Mouse (Mus musculus) neural tube, embryonic 14.5 days (tissue): Measurements from ENCODE around the gene Rassf5. TPM values are rescaled to one million over a fixed set of nuclear protein-coding genes. Genes with fewer than 3 reads are reported as not detected.

Experiments
- ATAC-seq: fragments of 200-750 bp; cut with Nextera tagmentation; 2 replicates; pipeline ENCODE4 v1.8.0; 2017; ENCODE audit warnings: low read depth, mild to moderate bottlenecking, moderate TSS enrichment, moderate library complexity
- H3K27ac ChIP-seq: fragments of 300-500 bp; sonication (generic); 2 replicates; pipeline ENCODE4 v1.5.1; 2014; ENCODE audit warnings: low read depth, mild to moderate bottlenecking, control low read depth, low read length, moderate library complexity, mixed read lengths
- H3K27me3 ChIP-seq: fragments of 300-500 bp; sonication (generic); 2 replicates; pipeline ENCODE4 v1.6.1; 2014; ENCODE audit warnings: low read length; ENCODE audit not compliant: control insufficient read depth, insufficient read depth
- H3K36me3 ChIP-seq: fragments of 300-500 bp; sonication (generic); 2 replicates; pipeline ENCODE4 v1.6.1; 2014; ENCODE audit warnings: low read length, mixed read lengths; ENCODE audit not compliant: control insufficient read depth, insufficient read depth
- H3K4me1 ChIP-seq: fragments of 300-500 bp; sonication (generic); 2 replicates; pipeline ENCODE4 v1.6.1; 2014; ENCODE audit warnings: low read length; ENCODE audit not compliant: control insufficient read depth, insufficient read depth
- H3K4me2 ChIP-seq: fragments of 300-500 bp; sonication (generic); 2 replicates; pipeline ENCODE4 v1.6.1; 2014; ENCODE audit warnings: mild to moderate bottlenecking, low read depth, low read length, control low read depth
- H3K4me3 ChIP-seq: fragments of 300-500 bp; sonication (generic); 2 replicates; pipeline ENCODE4 v1.5.1; 2014; ENCODE audit warnings: low read depth, low read length, control low read depth, mixed read lengths
- H3K9ac ChIP-seq: fragments of 300-500 bp; sonication (generic); replicated peaks from 2 replicates; pipeline ENCODE4 v1.6.1; 2014; ENCODE audit warnings: low read depth, mild to moderate bottlenecking, control low read depth, low read length, mixed read lengths
- H3K9me3 ChIP-seq: fragments of 300-500 bp; sonication (generic); 2 replicates; pipeline ENCODE4 v1.6.1; 2016; ENCODE audit warnings: low read length; ENCODE audit not compliant: control insufficient read depth
- WGBS: fragments of 180-500 bp; shearing (Covaris S2); extraction: QIAGEN DNeasy Blood & Tissue Kit; methylation state at CpG from one replicate; pipeline ENCODE4 v1.1.7; 2014; 5-methylcytosine and 5-hydroxymethylcytosine counted together
- polyA plus RNA-seq: library from polyadenylated mRNA; unstranded; fragments of >200 nt; fragmentation: Nextera tagmentation; extraction: Ambion mirVana; gene quantifications from 2 replicates; pipeline ENCODE4 v1.2.1, GENCODE M21; 2014

Gene Rassf5
- polyA plus RNA-seq, 1 experiment from 2014 or later: 5.7 TPM

- no peaks in the 10 kb centered on the region for H3K36me3 ChIP-seq
- peak; percentile 31 for ATAC-seq
- under 1% methylated on average over 44 of the region's 57 CpGs for WGBS
- H3K27ac ChIP-seq: no peak overlapping the region
- H3K4me3 ChIP-seq: peak overlapping the region; percentile 72
- peaks cover 14% of the 10 kb centered on the region for H3K27me3 ChIP-seq
- no peaks in the 10 kb centered on the region for H3K4me1 ChIP-seq
- H3K4me2 ChIP-seq: peak overlapping the region; percentile 95
- H3K9me3 ChIP-seq: no peaks in the 10 kb centered on the region
- H3K9ac ChIP-seq: peak overlapping the region; percentile 78
Measured at GRCm38 (mm10) chr1:131244536-131245088, 446 bp downstream of the Rassf5 start.

DNA sequence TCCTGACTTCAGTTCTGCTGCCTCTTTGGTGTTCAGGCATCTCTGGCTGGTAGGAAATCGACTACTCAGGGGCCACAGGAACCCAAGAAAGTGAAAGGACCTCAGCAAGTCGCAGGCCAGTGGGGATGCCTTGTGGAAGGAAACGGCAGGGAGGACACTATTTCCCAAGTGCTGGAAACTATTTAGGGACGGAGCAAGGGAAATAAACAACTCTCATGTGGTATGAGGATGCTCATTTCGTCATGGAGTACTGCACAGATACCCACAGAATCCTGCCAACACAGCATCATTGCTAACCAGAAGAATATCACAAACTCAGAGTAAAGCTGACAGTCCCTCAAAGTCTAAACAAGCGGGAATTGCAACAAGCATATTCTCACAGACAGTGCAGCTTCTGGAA is 2.1 kb downstream of the Rassf5 start:
- no peak overlapping the region for H3K9ac ChIP-seq
- no peak overlapping the region for H3K4me2 ChIP-seq
- no peaks in the 10 kb centered on the region for H3K4me1 ChIP-seq
- no peaks in the 10 kb centered on the region for H3K9me3 ChIP-seq
- no peak overlapping the region for H3K27ac ChIP-seq
- WGBS: 65% methylated on average over 6 of the region's 6 CpGs
- no peak for ATAC-seq
- no peaks in the 10 kb centered on the region for H3K36me3 ChIP-seq
- no peak overlapping the region for H3K4me3 ChIP-seq
- H3K27me3 ChIP-seq: peaks cover 14% of the 10 kb centered on the region

DNA sequence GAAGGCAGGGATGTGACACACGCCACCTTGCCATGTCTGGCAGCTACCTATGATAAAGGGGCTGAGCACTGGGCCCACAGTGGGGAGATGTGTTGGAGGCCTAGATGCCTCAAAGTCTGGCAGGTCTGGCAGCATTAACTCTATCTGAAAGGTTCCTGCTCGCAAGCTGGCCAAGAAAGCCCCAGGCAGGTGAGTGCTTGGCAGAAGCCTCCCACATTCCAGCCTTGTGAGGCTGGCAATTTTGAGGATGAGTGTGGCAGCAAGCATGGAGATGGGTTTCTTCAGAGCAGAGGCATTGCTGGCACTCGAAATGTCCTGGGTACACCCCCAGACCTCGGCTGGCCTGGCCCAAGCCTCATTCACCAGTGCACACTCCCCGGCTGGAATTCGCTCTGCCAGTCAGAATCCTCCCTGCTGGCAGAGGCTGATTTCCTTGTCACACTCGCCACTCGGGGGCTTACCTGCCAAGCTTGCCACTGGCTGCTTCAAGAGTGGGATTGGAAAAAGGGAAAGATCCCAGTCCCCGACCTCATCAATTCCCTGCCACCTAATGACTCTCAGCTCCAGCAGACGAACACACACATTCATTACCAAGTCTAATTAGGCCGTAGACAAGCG is 5.4 kb downstream of the Rassf5 start:
- 54% methylated on average over 12 of the region's 12 CpGs for WGBS
- no peak for ATAC-seq
- Histone ChIP-seq H3K27me3 (peaks cover 10% of the 10 kb centered on the region), H3K27ac (0 out of 2 replicates have a peak overlapping the region, but pooled peaks have one; percentile 0), H3K4me3 (no peak overlapping the region), H3K36me3 (no peaks in the 10 kb centered on the region), H3K4me2 (no peak overlapping the region), H3K9ac (no peak overlapping the region), H3K9me3 (no peaks in the 10 kb centered on the region), H3K4me1 (no peaks in the 10 kb centered on the region)

GRCm38 (mm10) chr1:131238931-131239381 is 6.1 kb downstream of the Rassf5 start:
- Histone ChIP-seq H3K9me3 (no peaks in the 10 kb centered on the region), H3K9ac (no peak overlapping the region), H3K4me2 (no peak overlapping the region), H3K27ac (no peak overlapping the region), H3K4me3 (no peak overlapping the region), H3K4me1 (no peaks in the 10 kb centered on the region), H3K36me3 (no peaks in the 10 kb centered on the region), H3K27me3 (peaks cover 5% of the 10 kb centered on the region; the same call in 1 of the 2 replicates)
- ATAC-seq: no peak
- WGBS: 74% methylated on average over 8 of the region's 8 CpGs

- Histone ChIP-seq H3K4me1 (no peaks in the 10 kb centered on the region), H3K4me2 (no peak overlapping the region), H3K9ac (no peak overlapping the region), H3K27ac (no peak overlapping the region), H3K36me3 (no peaks in the 10 kb centered on the region), H3K9me3 (no peaks in the 10 kb centered on the region), H3K4me3 (no peak overlapping the region), H3K27me3 (no peaks in the 10 kb centered on the region)
- WGBS: 80% methylated on average over 7 of the region's 7 CpGs
- ATAC-seq: no peak
Measured at GRCm38 (mm10) chr1:131236077-131236476, 9.0 kb downstream of the Rassf5 start.

- ATAC-seq: no peak
- Histone ChIP-seq H3K4me2 (no peak overlapping the region), H3K9me3 (no peaks in the 10 kb centered on the region), H3K36me3 (no peaks in the 10 kb centered on the region), H3K27ac (no peak overlapping the region), H3K9ac (no peak overlapping the region), H3K27me3 (no peaks in the 10 kb centered on the region), H3K4me3 (no peak overlapping the region), H3K4me1 (no peaks in the 10 kb centered on the region)
- 70% methylated on average over 12 of the region's 12 CpGs for WGBS
Measured at GRCm38 (mm10) chr1:131233527-131233926, 11.5 kb downstream of the Rassf5 start.

DNA sequence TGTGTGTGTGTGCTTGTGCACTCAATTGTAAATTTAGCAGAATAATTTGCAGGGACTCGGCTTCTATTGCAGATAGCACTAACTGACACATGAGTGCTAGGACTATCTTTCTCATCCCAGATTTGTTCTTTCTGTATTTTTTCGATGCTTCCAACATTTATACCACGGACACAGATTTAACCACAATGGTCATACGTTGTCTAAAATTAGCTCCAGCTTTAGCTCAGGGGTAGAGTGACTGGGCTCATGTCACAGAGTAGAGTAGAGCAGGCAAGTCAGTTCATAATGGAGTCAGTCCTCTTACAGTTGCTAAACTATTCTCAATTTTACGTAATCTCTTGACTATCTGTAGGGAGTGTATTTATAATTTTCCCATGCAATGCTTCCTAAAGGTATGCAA is 16.4 kb downstream of the Rassf5 start:
- Histone ChIP-seq H3K36me3 (no peaks in the 10 kb centered on the region), H3K9ac (no peak overlapping the region), H3K27ac (no peak overlapping the region), H3K4me3 (no peak overlapping the region), H3K4me1 (no peaks in the 10 kb centered on the region), H3K27me3 (no peaks in the 10 kb centered on the region), H3K4me2 (no peak overlapping the region), H3K9me3 (no peaks in the 10 kb centered on the region)
- ATAC-seq: no peak
- WGBS: 93% methylated on average over 5 of the region's 5 CpGs

DNA sequence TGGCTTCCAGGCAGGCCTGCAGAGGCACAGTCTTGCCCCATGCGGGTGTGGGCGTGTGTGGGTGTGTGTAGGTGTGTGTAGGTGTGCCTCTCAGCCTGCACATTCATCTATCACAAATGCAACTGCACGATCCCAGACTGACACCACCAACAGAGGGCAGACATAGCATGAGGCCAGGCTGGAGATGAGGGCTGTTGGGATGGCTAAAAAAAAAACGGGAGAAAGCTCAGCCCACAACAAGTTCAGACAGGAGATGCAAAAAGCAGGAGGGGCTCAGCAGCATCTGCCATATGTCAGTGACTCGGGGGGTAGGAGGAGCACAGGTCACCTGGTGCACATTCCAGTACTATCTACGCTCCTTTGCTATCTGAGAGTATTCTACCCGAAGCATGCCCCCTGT is 16.8 kb downstream of the Rassf5 start:
- WGBS: 72% methylated on average over 7 of the region's 7 CpGs
- Histone ChIP-seq H3K9me3 (no peaks in the 10 kb centered on the region), H3K27ac (no peak overlapping the region), H3K4me1 (no peaks in the 10 kb centered on the region), H3K9ac (no peak overlapping the region), H3K36me3 (no peaks in the 10 kb centered on the region), H3K4me2 (no peak overlapping the region), H3K27me3 (no peaks in the 10 kb centered on the region), H3K4me3 (no peak overlapping the region)
- ATAC-seq: no peak

GRCm38 (mm10) chr1:131224848-131225471 is 20.1 kb downstream of the Rassf5 start:
- H3K36me3 ChIP-seq: no peaks in the 10 kb centered on the region
- H3K9ac ChIP-seq: no peak overlapping the region
- H3K27me3 ChIP-seq: no peaks in the 10 kb centered on the region
- H3K4me2 ChIP-seq: no peak overlapping the region
- ATAC-seq: peak; percentile 65; the same call in 1 of the 2 replicates
- no peak overlapping the region for H3K27ac ChIP-seq
- no peaks in the 10 kb centered on the region for H3K4me1 ChIP-seq
- no peaks in the 10 kb centered on the region for H3K9me3 ChIP-seq
- 54% methylated on average over 12 of the region's 12 CpGs for WGBS
- H3K4me3 ChIP-seq: no peak overlapping the region
